Mouse (Mus musculus) forebrain, embryonic 12.5 days (tissue): ENCODE results near the gene Gse1. TPM values are rescaled to one million over a fixed set of nuclear protein-coding genes. Genes with fewer than 3 reads are reported as not detected.
A peak's percentile ranks its signal among the peaks of the same experiment; 100 is the strongest.

Experiments
- ATAC-seq: fragments of 200-750 bp; cut with Nextera tagmentation; 2 replicates; pipeline ENCODE4 v1.8.0; 2017; ENCODE audit warnings: moderate TSS enrichment; ENCODE audit not compliant: low FRiP score
- H3K27ac ChIP-seq: fragments of 300-500 bp; sonication (generic); 2 replicates; pipeline ENCODE4 v1.5.1; 2016; ENCODE audit warnings: mild to moderate bottlenecking
- H3K27me3 ChIP-seq: fragments of 300-500 bp; sonication (generic); 2 replicates; pipeline ENCODE4 v1.6.1; 2016; ENCODE audit warnings: mild to moderate bottlenecking
- H3K36me3 ChIP-seq: fragments of 300-500 bp; sonication (generic); replicated peaks from 2 replicates; pipeline ENCODE4 v1.6.1; 2016; ENCODE audit warnings: mild to moderate bottlenecking
- H3K4me1 ChIP-seq: fragments of 300-500 bp; sonication (generic); 2 replicates; pipeline ENCODE4 v1.6.1; 2016
- H3K4me2 ChIP-seq: fragments of 300-500 bp; sonication (generic); 2 replicates; pipeline ENCODE4 v1.6.1; 2016; ENCODE audit warnings: mild to moderate bottlenecking, moderate library complexity
- H3K4me3 ChIP-seq: fragments of 300-500 bp; sonication (generic); replicated peaks from 2 replicates; pipeline ENCODE4 v1.5.1; 2016; ENCODE audit warnings: mild to moderate bottlenecking
- H3K9ac ChIP-seq: fragments of 300-500 bp; sonication (generic); 2 replicates; pipeline ENCODE4 v1.6.1; 2016; ENCODE audit warnings: mild to moderate bottlenecking
- H3K9me3 ChIP-seq: fragments of 300-500 bp; sonication (generic); 2 replicates; pipeline ENCODE4 v1.6.1; 2016
- whole genome bisulfite sequencing: fragments of 180-500 bp; shearing (Covaris S2); methylation state at CpG from one replicate; pipeline ENCODE4 v1.1.7; 2016; 5-methylcytosine and 5-hydroxymethylcytosine counted together
- polyA plus RNA-seq: library from polyadenylated mRNA; unstranded; fragments of >200 nt; fragmentation: Nextera tagmentation; extraction: Ambion mirVana; gene quantifications from 2 replicates; pipeline ENCODE4 v1.2.1, GENCODE M21; 2016

Gse1 gene
- polyA plus RNA-seq, 1 experiment from 2014 or later: 20.4 TPM

DNA sequence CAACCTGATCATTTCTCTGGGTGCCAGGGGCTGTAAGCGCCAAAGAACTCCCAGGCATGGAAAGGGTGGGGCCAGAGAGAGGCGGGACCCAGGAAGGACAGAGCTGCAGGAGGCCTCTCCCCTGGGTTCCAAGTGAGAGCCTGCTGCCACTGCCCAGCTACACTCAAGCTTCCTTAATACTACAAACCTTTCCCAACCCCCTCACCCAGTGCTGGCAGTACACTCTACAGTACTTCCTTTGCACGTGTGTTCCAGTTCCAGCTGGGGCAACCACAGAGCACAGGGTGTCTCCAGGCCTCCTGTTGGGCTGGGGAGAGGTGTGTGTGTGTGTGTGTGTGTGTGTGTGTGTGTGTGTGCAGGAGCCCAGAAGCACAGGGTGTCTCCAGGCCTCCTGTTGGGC, 56.8 kb downstream of the Gse1 start:
- Histone ChIP-seq H3K27ac (peak overlapping the region; percentile 79), H3K4me3 (no peak overlapping the region), H3K36me3 (no peaks in the 10 kb centered on the region), H3K4me2 (no peak overlapping the region), H3K4me1 (peaks cover 85% of the 10 kb centered on the region), H3K27me3 (peaks cover 23% of the 10 kb centered on the region), H3K9me3 (no peaks in the 10 kb centered on the region), H3K9ac (no peak overlapping the region)
- WGBS: 57% methylated on average over 3 of the region's 3 CpGs
- ATAC-seq: no peak

DNA sequence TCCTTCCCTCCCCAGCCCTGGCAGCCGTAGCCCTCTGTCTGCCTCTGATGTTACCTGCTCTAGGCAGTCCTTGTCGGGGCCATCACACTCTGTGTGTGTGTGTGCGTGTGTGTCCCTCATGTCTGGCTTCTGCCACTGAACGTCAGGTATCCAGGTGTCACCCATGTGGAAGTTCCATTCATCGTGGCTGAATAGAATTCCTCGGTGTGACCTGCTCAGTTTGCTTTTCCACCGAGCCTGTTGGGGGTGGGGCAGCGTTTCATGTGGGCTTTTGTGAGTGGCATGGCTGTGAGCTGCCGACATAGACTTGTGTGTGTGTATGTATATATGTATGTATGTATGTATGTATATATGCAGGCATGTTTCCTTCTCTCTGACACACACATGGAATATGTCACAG, 57.6 kb downstream of the Gse1 start:
- Histone ChIP-seq H3K27ac (no peak overlapping the region), H3K27me3 (peaks cover 19% of the 10 kb centered on the region), H3K4me1 (peaks cover 85% of the 10 kb centered on the region), H3K4me3 (no peak overlapping the region), H3K9me3 (no peaks in the 10 kb centered on the region), H3K36me3 (no peaks in the 10 kb centered on the region), H3K9ac (no peak overlapping the region), H3K4me2 (no peak overlapping the region)
- no peak for ATAC-seq
- WGBS: 67% methylated on average over 9 of the region's 9 CpGs

DNA sequence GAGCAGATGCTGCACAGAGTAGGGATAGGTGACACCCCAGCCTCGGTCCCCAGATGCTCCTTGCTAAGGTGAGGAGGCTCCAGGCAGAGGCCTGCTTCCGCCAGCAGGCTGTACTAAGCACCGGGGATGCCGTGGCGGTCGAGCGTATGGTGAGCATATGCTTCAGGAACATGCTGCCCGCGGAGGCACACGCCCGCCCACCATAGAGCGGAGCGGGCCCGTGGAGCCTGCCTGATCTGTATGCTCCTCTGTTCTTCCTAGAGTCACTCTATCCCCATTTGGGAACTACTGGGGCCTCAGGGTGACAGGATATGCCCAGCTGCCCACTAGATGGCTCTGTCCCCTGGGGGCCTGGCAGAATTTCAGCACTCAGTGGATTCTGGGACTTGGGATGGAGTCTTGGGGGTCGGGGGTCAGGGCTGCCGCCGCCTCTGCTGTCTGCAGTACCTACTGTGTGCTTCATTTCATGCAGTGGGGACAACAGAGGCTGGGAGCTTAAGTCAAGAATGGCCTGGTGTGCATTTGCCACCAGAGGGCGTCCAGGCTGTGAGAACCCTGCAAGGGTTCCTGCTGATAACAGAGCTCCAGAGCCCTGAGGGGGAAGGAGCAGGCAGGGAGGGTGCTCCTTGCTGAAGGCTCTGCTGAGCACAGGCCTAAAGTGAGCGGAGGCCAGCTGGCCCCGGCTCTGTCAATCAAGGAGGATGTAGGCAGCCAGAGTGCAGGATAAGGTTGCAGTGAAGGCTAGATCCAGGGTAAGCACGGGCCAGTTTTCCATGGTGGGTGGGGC, 60.1 kb downstream of the Gse1 start:
- H3K4me1 ChIP-seq: peaks cover 86% of the 10 kb centered on the region
- H3K4me2 ChIP-seq: no peak overlapping the region
- H3K9ac ChIP-seq: no peak overlapping the region
- no peak overlapping the region for H3K4me3 ChIP-seq
- ATAC-seq: peak; percentile 27; the same call in 1 of the 2 replicates
- H3K27ac ChIP-seq: peak overlapping the region; percentile 60; the same call in 1 of the 2 replicates
- H3K36me3 ChIP-seq: no peaks in the 10 kb centered on the region
- peaks cover 12% of the 10 kb centered on the region; the same call in 1 of the 2 replicates for H3K27me3 ChIP-seq
- no peaks in the 10 kb centered on the region for H3K9me3 ChIP-seq
- 44% methylated on average over 21 of the region's 21 CpGs for WGBS

DNA sequence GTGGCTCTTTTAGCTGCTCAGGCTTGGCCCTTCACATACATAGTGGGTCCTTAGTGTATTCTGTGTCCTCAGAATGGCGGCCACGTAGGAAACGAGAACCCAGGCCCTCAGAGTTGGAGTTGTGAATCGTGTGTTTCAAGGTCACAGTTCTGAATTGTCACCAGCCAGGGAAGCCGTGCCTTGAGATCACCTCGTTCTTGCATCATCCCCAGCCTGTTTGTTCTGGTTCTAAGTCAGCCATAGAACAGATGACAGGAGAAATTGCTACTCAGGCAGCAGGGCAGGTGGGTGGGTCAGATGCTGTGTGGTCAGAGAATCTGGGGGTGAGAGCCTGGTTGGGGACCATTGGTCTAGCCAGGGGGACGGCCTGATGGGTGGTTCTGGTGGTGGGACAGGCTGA, 60.9 kb downstream of the Gse1 start:
- Histone ChIP-seq H3K4me3 (no peak overlapping the region), H3K27ac (peak overlapping the region; percentile 59; the same call in 1 of the 2 replicates), H3K4me1 (peaks cover 86% of the 10 kb centered on the region), H3K9ac (0 out of 2 replicates have a peak overlapping the region, but pooled peaks have one; percentile 21), H3K36me3 (no peaks in the 10 kb centered on the region), H3K27me3 (peaks cover 6% of the 10 kb centered on the region; the same call in 1 of the 2 replicates), H3K4me2 (no peak overlapping the region), H3K9me3 (no peaks in the 10 kb centered on the region)
- WGBS: 83% methylated on average over 7 of the region's 7 CpGs
- ATAC-seq: no peak

DNA sequence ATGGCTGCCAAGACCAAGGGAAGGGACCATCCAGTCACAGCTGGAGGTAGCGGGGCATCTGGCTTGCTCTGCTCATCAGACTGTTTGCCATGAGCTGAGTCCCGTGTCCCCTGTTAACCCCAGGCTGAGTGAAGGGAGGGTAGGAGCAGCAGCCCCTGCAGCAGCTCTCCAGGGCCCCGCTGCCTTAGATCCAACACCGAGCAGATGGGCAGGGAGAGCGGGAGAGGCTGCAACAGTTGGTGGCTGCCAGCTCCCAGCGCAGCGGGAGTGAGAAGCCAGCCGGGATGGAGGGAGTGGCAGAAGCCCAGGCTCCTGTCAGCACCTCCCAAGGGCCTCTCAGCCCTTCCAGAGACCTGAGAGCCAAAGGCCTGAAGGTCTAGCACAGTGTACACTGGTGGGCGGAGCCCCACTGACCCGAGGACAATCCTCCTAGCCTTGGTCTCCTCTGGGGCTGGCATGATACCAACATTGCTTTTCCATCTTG, 61.5 kb downstream of the Gse1 start:
- Histone ChIP-seq H3K4me1 (peaks cover 86% of the 10 kb centered on the region), H3K36me3 (no peaks in the 10 kb centered on the region), H3K27me3 (peaks cover 7% of the 10 kb centered on the region; the same call in 1 of the 2 replicates), H3K4me3 (no peak overlapping the region), H3K9me3 (no peaks in the 10 kb centered on the region), H3K27ac (peak overlapping the region; percentile 59; the same call in 1 of the 2 replicates), H3K9ac (no peak overlapping the region), H3K4me2 (peak overlapping the region; percentile 13; the same call in 1 of the 2 replicates)
- 47% methylated on average over 10 of the region's 10 CpGs for WGBS
- no peak for ATAC-seq

DNA sequence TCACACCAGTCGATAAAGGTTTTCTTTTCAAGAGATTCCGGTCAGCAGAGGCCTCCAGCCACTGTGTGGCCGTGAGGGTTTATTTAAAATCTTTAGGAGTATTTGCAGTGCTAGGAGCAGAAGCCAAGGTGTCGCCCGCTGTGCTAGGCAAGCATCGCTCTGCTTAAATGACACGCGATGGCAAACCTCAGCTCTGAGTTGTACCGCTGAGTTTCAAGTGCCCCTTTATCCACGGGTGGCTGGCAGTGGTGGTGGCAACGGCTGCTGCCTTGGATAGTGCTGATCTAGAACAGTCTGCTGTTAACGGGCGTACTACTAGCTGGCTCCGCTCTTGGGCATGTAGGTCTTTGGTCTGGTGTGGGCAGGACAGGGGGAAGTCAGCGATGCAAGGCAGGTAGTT, 62.4 kb downstream of the Gse1 start:
- 64% methylated on average over 15 of the region's 15 CpGs for WGBS

DNA sequence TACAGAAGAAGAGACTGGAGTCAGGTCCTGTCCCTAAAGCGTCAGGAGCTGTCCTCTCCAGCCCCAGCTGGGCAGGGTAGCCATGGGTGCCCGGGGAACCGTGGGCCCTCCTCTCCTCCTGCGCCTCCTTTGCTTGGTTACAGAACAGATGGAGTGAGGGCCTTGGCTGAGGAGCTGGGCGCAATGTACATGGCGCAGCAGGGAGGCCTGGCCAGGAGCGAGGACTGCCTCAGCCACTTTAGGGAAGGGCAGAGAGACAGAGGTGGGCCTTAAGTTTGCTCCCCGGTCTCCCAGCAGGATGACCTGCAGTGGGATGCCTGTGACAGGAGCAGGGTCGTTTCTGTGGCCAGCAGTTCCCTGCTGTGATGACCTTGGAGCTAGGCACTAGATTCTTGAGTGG, 63.4 kb downstream of the Gse1 start:
- Histone ChIP-seq H3K4me3 (no peak overlapping the region), H3K4me2 (no peak overlapping the region), H3K27ac (peak overlapping the region; percentile 87; the same call in 1 of the 2 replicates), H3K36me3 (no peaks in the 10 kb centered on the region), H3K27me3 (peaks cover 18% of the 10 kb centered on the region; the same call in 1 of the 2 replicates), H3K9ac (no peak overlapping the region), H3K9me3 (no peaks in the 10 kb centered on the region), H3K4me1 (peaks cover 87% of the 10 kb centered on the region)
- no peak for ATAC-seq
- 78% methylated on average over 9 of the region's 9 CpGs for WGBS

More for the DNA sequence above, 62.4 kb downstream of the Gse1 start:
- Histone ChIP-seq H3K27ac (no peak overlapping the region), H3K4me1 (peaks cover 86% of the 10 kb centered on the region), H3K4me2 (no peak overlapping the region), H3K4me3 (no peak overlapping the region), H3K9me3 (no peaks in the 10 kb centered on the region), H3K27me3 (peaks cover 12% of the 10 kb centered on the region; the same call in 1 of the 2 replicates), H3K36me3 (no peaks in the 10 kb centered on the region), H3K9ac (no peak overlapping the region)
- ATAC-seq: no peak

DNA sequence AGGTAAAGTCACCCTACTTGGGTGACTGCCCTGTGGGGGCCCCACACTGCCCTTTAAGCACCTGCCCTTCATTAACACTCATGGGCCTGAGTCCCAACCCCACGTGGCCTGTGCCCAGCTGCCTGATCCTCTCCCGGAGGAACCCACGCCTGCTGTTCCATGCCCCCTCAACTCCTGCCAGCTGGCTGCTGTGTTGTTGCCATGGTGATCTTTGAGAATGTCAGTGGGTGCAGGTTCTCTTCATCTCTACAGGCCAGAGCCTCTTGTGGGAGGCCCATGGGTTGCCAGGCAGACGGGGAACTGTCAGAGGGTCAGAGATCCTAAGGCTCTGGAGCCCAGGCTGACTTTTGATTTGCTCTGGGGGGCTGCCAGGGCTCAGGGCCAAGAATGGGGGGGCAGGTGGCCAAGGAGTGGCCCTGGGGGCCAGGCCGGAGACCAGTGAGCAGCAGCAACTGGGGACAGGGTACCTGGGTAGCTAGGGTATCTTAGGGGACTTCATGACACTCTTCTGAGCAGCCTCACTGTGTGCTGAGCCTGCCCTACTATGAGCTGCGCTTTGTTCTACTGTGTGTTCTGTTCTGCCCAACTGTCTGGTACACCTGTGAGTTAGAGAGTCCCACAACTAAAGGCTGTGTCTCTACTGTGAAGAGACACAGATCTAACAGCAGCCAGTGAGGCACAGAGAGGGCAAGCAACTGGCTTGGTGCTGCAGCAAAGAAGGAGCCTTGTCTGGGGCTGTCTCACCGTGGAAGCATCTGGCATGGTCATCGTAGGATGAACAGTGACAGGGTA, 64.3 kb downstream of the Gse1 start:
- peak; percentile 13; the same call in 1 of the 2 replicates for ATAC-seq
- Histone ChIP-seq H3K27ac (peak overlapping the region; percentile 87), H3K9ac (no peak overlapping the region), H3K4me3 (no peak overlapping the region), H3K27me3 (peaks cover 23% of the 10 kb centered on the region; the same call in 1 of the 2 replicates), H3K9me3 (no peaks in the 10 kb centered on the region), H3K36me3 (no peaks in the 10 kb centered on the region), H3K4me1 (peaks cover 94% of the 10 kb centered on the region), H3K4me2 (no peak overlapping the region)
- WGBS: 45% methylated on average over 8 of the region's 8 CpGs

DNA sequence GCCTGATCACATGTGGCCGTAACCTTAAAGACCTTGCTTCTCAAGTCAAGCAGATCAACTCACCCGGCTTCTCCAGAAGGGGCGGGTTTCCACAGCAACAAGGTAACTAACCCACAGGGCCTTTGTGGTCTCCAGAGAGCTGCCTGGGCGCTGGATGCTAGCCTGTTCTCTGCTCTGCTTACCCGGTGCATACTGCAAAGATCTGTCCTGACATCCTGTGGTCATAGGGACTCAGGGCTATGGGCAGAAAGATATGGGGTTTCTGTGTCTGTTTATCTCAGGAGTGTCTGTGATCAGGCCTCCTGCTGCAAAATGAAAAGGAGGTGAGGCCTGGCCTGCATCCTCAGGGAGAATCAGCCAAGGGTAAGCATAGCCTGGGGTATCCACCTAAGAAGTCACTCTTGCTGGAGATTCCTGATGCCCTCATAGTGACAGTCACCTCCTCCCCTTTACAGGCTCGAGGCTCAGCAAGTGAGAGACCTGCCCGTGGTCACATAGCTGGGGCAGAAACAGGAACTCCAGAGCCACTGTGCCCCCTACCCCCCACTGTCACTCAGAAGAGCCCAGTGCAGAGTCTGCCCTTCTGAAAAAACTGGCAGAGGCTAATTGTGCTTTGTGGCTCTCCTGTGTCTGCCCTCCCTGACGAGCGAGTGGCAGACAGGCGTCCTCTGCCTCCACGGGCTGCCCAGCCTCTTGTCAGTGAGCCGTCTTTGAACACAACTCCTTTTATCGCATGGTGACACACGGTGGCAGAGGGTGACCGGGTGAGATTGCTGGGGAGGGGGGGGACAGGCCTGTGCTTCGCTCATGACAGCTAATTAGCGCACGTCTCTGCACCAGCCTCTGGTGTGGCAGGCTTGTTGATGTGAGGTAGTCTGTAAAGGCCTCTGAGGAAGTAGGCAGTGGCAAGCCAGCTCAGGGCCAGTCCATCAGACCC, 65.4 kb downstream of the Gse1 start:
- Histone ChIP-seq H3K27ac (peak overlapping the region; percentile 87), H3K4me3 (no peak overlapping the region), H3K4me2 (peak overlapping the region; percentile 11; the same call in 1 of the 2 replicates), H3K27me3 (peaks cover 29% of the 10 kb centered on the region; the same call in 1 of the 2 replicates), H3K36me3 (no peaks in the 10 kb centered on the region), H3K4me1 (peaks cover 97% of the 10 kb centered on the region), H3K9me3 (no peaks in the 10 kb centered on the region), H3K9ac (peak overlapping the region; percentile 21; the same call in 1 of the 2 replicates)
- 15% methylated on average over 18 of the region's 18 CpGs for WGBS
- ATAC-seq: peak; percentile 43; the same call in 1 of the 2 replicates

DNA sequence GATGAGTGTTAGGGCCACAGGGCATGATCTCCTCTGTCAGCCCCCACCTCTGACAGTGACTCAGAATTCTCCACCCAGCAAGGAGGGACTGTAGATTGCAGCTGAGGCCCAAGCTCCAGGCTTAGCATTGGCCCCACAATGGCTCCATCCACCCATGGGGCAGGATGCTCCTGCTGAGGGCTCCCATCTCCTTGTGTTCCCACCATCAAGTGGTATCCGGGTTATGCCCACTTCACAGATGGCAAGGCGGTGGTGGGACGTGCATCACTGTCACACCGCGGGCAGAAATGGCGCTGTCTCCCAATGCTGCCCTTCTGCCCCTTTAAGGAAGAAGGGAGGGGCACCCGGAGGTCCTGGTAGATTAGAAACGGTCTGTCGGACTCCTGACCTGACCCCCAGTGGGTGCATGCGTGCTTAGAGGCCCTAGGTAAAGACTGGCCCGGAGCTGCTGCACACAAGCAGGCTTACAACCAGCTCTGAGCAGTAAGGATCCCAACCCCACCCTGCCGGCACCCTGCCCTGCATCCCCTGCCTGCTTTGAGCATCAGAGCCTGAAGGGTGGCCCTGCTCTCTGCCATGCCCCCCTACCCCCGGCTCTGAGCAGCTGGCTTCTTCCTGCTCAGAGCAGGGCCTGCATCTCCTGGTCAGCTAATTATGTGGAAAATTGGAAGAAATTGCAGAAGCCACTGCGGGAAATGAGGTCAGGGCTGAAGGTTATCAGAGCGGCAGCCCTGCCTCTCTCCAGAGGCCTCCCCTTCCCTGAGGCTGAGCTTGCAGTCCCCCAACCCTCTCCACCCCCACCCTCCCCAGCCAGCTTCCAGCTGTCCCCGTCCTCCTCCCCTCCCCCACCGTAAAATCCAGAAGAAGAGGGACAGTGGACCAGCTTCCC, 67.0 kb downstream of the Gse1 start:
- peaks cover 26% of the 10 kb centered on the region for H3K27me3 ChIP-seq
- peak overlapping the region; percentile 28 for H3K4me2 ChIP-seq
- no peak overlapping the region for H3K4me3 ChIP-seq
- ATAC-seq: peak; percentile 30; the same call in 1 of the 2 replicates
- H3K4me1 ChIP-seq: peaks cover 94% of the 10 kb centered on the region
- peak overlapping the region; percentile 87 for H3K27ac ChIP-seq
- no peaks in the 10 kb centered on the region for H3K9me3 ChIP-seq
- 20% methylated on average over 17 of the region's 17 CpGs for WGBS
- H3K9ac ChIP-seq: peak overlapping the region; percentile 22; the same call in 1 of the 2 replicates
- no peaks in the 10 kb centered on the region for H3K36me3 ChIP-seq
